Mouse (Mus musculus): ENCODE measurements around the gene Fabp6. TPM values are rescaled to one million over a fixed set of nuclear protein-coding genes. Genes with fewer than 3 reads are reported as not detected.

Fabp6 gene
- polyA plus RNA-seq, 1 experiment, result not detected

DNA sequence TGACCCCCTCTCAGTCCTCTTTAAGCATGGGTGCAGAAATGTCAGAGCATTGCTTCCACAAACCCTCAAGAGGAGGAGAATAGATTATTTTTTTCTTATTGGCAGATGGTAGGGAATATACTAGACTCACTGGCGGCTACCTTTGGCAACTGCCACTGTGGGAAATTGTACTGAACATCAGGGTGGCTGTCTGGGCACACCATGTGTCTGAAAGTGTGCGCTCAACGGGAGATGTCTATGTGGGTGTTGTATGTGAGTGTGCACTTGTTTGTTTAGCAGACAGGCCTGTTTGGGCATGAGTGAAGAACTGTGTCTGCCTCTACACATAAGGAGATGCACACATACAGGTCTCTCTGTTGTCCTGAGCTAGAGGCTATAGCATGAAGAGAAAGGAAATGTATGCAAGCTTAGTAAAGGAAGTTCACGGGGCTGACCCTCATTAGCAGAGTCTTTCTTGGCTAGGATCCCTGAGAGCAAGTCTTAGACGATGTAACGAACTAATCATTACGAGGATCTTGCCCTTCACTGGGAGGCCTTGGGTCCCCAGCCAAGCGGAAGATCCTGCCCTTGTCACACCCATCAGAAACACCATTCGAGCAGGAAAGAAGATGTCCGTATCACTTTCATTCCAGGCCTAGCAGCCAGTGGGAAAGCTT, 8.8 kb upstream of the Fabp6 start:
- TF ChIP-seq POLR2A (IDR thresholded peaks at IDR 0.05; ENCODE audit: insufficient read depth, low read depth, low read length) (no peak), CTCF (IDR thresholded peaks at IDR 0.05; ENCODE audit: insufficient read depth, low read depth, low read length) (no peak)
- H3K4me3 ChIP-seq (ENCODE audit: insufficient read depth, low read depth, low read length), result no peak overlapping the region
- H3K27ac ChIP-seq (ENCODE audit: insufficient read depth, low read depth, low read length), result no peak overlapping the region
- peaks cover 7% of the 10 kb centered on the region for H3K4me1 ChIP-seq (ENCODE audit: control insufficient read depth, insufficient read depth, low read length)
- WGBS, result 75% methylated on average over 10 of the region's 10 CpGs

GRCm38 (mm10) chr11:43608440-43608839, 7.1 kb upstream of the Fabp6 start:
- WGBS, result 28% methylated on average over 3 of the region's 3 CpGs
- no peak overlapping the region for H3K4me3 ChIP-seq (ENCODE audit: insufficient read depth, low read depth, low read length)
- H3K27ac ChIP-seq (ENCODE audit: insufficient read depth, low read depth, low read length), result no peak overlapping the region
- no peak for TF ChIP-seq POLR2A (IDR thresholded peaks at IDR 0.05; ENCODE audit: insufficient read depth, low read depth, low read length)
- TF ChIP-seq CTCF (IDR thresholded peaks at IDR 0.05; ENCODE audit: insufficient read depth, low read depth, low read length), result no peak
- H3K4me1 ChIP-seq (ENCODE audit: control insufficient read depth, insufficient read depth, low read length), result peaks cover 7% of the 10 kb centered on the region

GRCm38 (mm10) chr11:43605859-43606258, 4.5 kb upstream of the Fabp6 start:
- no peaks in the 10 kb centered on the region for H3K4me1 ChIP-seq (ENCODE audit: control insufficient read depth, insufficient read depth, low read length)
- H3K27ac ChIP-seq (ENCODE audit: insufficient read depth, low read depth, low read length), result no peak overlapping the region
- no peak overlapping the region for H3K4me3 ChIP-seq (ENCODE audit: insufficient read depth, low read depth, low read length)
- TF ChIP-seq POLR2A (IDR thresholded peaks at IDR 0.05; ENCODE audit: insufficient read depth, low read depth, low read length) (no peak), CTCF (IDR thresholded peaks at IDR 0.05; ENCODE audit: insufficient read depth, low read depth, low read length) (no peak)
- 92% methylated on average over 6 of the region's 6 CpGs for whole genome bisulfite sequencing

GRCm38 (mm10) chr11:43604891-43605290, 3.6 kb upstream of the Fabp6 start:
- TF ChIP-seq CTCF (IDR thresholded peaks at IDR 0.05; ENCODE audit: insufficient read depth, low read depth, low read length), result no peak
- TF ChIP-seq POLR2A (IDR thresholded peaks at IDR 0.05; ENCODE audit: insufficient read depth, low read depth, low read length), result no peak
- 93% methylated on average over 6 of the region's 6 CpGs for WGBS
- Histone ChIP-seq H3K4me3 (ENCODE audit: insufficient read depth, low read depth, low read length) (no peak overlapping the region), H3K27ac (ENCODE audit: insufficient read depth, low read depth, low read length) (no peak overlapping the region), H3K4me1 (ENCODE audit: control insufficient read depth, insufficient read depth, low read length) (no peaks in the 10 kb centered on the region)

GRCm38 (mm10) chr11:43604207-43604606, 2.9 kb upstream of the Fabp6 start:
- no peak overlapping the region for H3K4me3 ChIP-seq (ENCODE audit: insufficient read depth, low read depth, low read length)

DNA sequence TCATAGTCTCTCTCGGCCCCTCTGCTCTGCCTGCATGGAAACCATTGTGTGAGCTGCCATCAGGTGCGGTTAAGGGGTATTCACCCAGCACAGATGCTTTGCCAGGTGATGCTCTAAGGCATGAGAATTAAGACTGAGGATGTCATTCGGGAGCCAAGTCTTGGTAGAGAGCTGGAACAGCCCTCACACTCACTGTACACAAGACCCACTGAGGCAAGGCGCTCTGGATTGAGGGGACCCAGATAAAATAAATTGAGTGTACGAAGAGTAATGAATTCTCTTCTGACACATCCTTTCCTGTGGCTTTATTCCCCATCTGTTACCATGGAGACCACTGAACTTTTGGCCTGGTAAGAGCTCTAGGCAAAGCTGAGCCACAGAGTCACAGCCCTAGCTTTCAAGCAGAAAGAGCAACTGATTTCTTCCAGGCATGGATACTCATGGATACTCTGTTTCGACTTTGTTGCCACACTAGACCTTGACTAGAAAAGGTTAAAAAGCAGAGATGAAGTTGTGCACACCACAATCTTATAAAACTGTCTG, 11.7 kb downstream of the Fabp6 start:
- no peak for TF ChIP-seq CTCF (IDR thresholded peaks at IDR 0.05; ENCODE audit: insufficient read depth, low read depth, low read length)
- no peak for TF ChIP-seq POLR2A (IDR thresholded peaks at IDR 0.05; ENCODE audit: insufficient read depth, low read depth, low read length)
- no peak overlapping the region for H3K4me3 ChIP-seq (ENCODE audit: insufficient read depth, low read depth, low read length)
- 79% methylated on average over 6 of the region's 6 CpGs for WGBS

More at GRCm38 (mm10) chr11:43604207-43604606, 2.9 kb upstream of the Fabp6 start:
- Histone ChIP-seq H3K27ac (ENCODE audit: insufficient read depth, low read depth, low read length) (no peak overlapping the region), H3K4me1 (ENCODE audit: control insufficient read depth, insufficient read depth, low read length) (no peaks in the 10 kb centered on the region)
- no peak for TF ChIP-seq CTCF (IDR thresholded peaks at IDR 0.05; ENCODE audit: insufficient read depth, low read depth, low read length)
- TF ChIP-seq POLR2A (IDR thresholded peaks at IDR 0.05; ENCODE audit: insufficient read depth, low read depth, low read length), result no peak
- 96% methylated on average over 2 of the region's 2 CpGs for WGBS

GRCm38 (mm10) chr11:43586324-43587090, 14.8 kb downstream of the Fabp6 start, which contains the start of gene 4933415A04Rik:
Gene 4933415A04Rik (plus strand): TSS chr11:43587040.
- no peaks in the 10 kb centered on the region for H3K4me1 ChIP-seq (ENCODE audit: control insufficient read depth, insufficient read depth, low read length)
- WGBS, result 78% methylated on average over 7 of the region's 7 CpGs
- no peak for TF ChIP-seq POLR2A (IDR thresholded peaks at IDR 0.05; ENCODE audit: insufficient read depth, low read depth, low read length)
- TF ChIP-seq CTCF (IDR thresholded peaks at IDR 0.05; ENCODE audit: insufficient read depth, low read depth, low read length), result no peak
- H3K4me3 ChIP-seq (ENCODE audit: insufficient read depth, low read depth, low read length), result no peak within 1 kb of the TSS
- no peak within 1 kb of the TSS for H3K27ac ChIP-seq (ENCODE audit: insufficient read depth, low read depth, low read length)

More for the DNA sequence above, 11.7 kb downstream of the Fabp6 start:
- Histone ChIP-seq H3K4me1 (ENCODE audit: control insufficient read depth, insufficient read depth, low read length) (no peaks in the 10 kb centered on the region), H3K27ac (ENCODE audit: insufficient read depth, low read depth, low read length) (no peak overlapping the region)

DNA sequence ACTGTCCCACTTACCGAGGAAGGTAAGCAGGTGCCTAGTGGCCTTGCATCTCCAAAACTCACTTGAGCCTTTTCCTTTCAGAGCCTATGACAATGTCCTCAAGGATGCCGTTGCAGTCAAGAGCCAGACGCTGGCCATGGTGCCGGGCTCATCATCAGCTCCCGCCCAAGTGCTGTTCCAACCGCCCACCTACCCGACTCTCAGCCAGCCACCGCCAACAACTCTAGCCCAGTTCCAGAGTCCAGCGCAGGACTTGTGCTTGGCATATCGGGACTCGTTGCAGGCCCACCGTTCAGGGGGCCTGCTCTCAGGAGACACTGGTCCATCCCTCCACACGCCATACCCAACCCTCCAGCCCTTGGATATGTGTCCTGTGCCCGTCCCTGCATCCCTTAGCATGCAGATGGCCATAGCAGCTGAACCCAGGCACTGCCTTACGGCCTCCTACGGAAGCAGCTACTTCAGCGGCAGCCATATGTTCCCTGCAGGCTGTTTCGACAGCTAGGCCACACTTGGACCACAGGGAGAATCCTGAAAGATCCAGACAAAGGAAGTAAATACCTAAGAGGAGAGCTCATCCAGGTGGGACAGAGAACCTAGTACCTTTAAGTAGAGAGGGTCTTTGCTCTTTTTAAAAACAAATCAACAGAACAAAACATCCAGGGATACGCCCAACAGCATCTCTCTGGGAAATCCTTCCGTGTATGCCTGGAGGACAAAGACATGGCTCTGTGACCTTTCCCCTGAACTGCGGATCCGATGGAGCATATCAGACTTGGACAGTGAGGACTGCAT, 15.9 kb downstream of the Fabp6 start:
- TF ChIP-seq CTCF (IDR thresholded peaks at IDR 0.05; ENCODE audit: insufficient read depth, low read depth, low read length) (no peak), POLR2A (IDR thresholded peaks at IDR 0.05; ENCODE audit: insufficient read depth, low read depth, low read length) (no peak)
- WGBS, result 94% methylated on average over 22 of the region's 22 CpGs
- no peak overlapping the region for H3K4me3 ChIP-seq (ENCODE audit: insufficient read depth, low read depth, low read length)
- H3K27ac ChIP-seq (ENCODE audit: insufficient read depth, low read depth, low read length), result no peak overlapping the region
- no peaks in the 10 kb centered on the region for H3K4me1 ChIP-seq (ENCODE audit: control insufficient read depth, insufficient read depth, low read length)
